Mouse (Mus musculus) G1E (cell line): ENCODE measurements around the gene Pik3ip1. TPM values are rescaled to one million over a fixed set of nuclear protein-coding genes. Genes with fewer than 3 reads are reported as not detected.

Source experiments
- ATAC-seq: 2 replicates; pipeline ENCODE4 v1.8.0; 2016; ENCODE audit warnings: mild to moderate bottlenecking; ENCODE audit not compliant: insufficient number of reproducible peaks, poor library complexity, low FRiP score, severe bottlenecking; ENCODE audit errors: extremely low read depth
- DNase-seq: peaks from one replicate; pipeline ENCODE4 v3.0.0; 2012; ENCODE audit warnings: low spot score
- H3K27me3 ChIP-seq: 2 replicates; pipeline ENCODE4 v1.6.1; 2012; ENCODE audit warnings: mild to moderate bottlenecking, low read length, inconsistent platforms; ENCODE audit not compliant: insufficient read depth
- H3K36me3 ChIP-seq: replicated peaks from 2 replicates; pipeline ENCODE3; 2012; ENCODE audit warnings: mild to moderate bottlenecking, inconsistent platforms
- H3K4me1 ChIP-seq: 2 replicates; pipeline ENCODE4 v1.6.1; 2012; ENCODE audit warnings: low read depth, low read length, inconsistent platforms, mixed read lengths; ENCODE audit not compliant: insufficient read depth
- H3K4me3 ChIP-seq: 2 replicates; pipeline ENCODE4 v1.5.1; 2012; ENCODE audit warnings: low read depth, mild to moderate bottlenecking, inconsistent platforms, low read length, moderate library complexity, mixed read lengths
- H3K9me3 ChIP-seq: replicated peaks from 2 replicates; pipeline ENCODE4 v1.6.1; 2012; ENCODE audit warnings: inconsistent platforms
- CTCF ChIP-seq: IDR thresholded peaks from 2 replicates; pipeline ENCODE4 v1.5.1; 2012; ENCODE audit warnings: low read depth, low read length, inconsistent platforms, mixed read lengths
- GATA1 ChIP-seq: IDR thresholded peaks from 2 replicates; pipeline ENCODE4 v1.6.1; 2012; ENCODE audit warnings: borderline replicate concordance, low read length, inconsistent platforms, mixed read lengths
- GATA2 ChIP-seq: IDR thresholded peaks from 2 replicates; pipeline ENCODE4 v1.6.1; 2012; ENCODE audit warnings: low read depth, low read length, inconsistent platforms, borderline replicate concordance
- POLR2AphosphoS5 ChIP-seq: IDR thresholded peaks from 2 replicates; pipeline ENCODE4 v1.6.1; 2012; ENCODE audit warnings: low read depth, low read length, inconsistent platforms; ENCODE audit not compliant: insufficient replicate concordance
- TAL1 ChIP-seq: conservative IDR thresholded peaks from 2 replicates; pipeline ENCODE4 v1.6.1; 2012; ENCODE audit warnings: low read depth, low read length, inconsistent platforms, mixed read lengths
- polyA plus RNA-seq: library from polyadenylated mRNA; stranded (reverse); fragments of >175 nt; gene quantifications from 2 replicates; pipeline ENCODE4 v1.2.3, GENCODE M21; 2012
- total RNA-seq, 2 experiments: library from RNA; stranded (forward) in 1 of 2; stranded (reverse) in 1 of 2; fragments of 200-1000 nt in 1 of 2; fragments of >200 nt in 1 of 2; fragmentation: Nextera tagmentation in 1 of 2; gene quantifications; 2 replicates each; pipeline ENCODE4 v1.2.3; 2014 to 2017

The Pik3ip1 gene
- total and polyA plus RNA-seq, 3 experiments, result 0.53 to 4.8 (median 2.2) TPM

GRCm38 (mm10) chr11:3301075-3301474 is 29.1 kb upstream of the Pik3ip1 start:
- ATAC-seq (no peak), DNase-seq (no peak)
- Histone ChIP-seq H3K27me3 (no peaks in the 10 kb centered on the region), H3K36me3 (peaks cover 99% of the 10 kb centered on the region), H3K4me1 (peaks cover 51% of the 10 kb centered on the region), H3K4me3 (no peak overlapping the region), H3K9me3 (no peaks in the 10 kb centered on the region)
- no peak for TF ChIP-seq TAL1

GRCm38 (mm10) chr11:3302385-3302784 is 27.8 kb upstream of the Pik3ip1 start:
- Histone ChIP-seq H3K4me1 (peaks cover 42% of the 10 kb centered on the region), H3K4me3 (no peak overlapping the region), H3K27me3 (no peaks in the 10 kb centered on the region), H3K36me3 (peaks cover 99% of the 10 kb centered on the region), H3K9me3 (no peaks in the 10 kb centered on the region)
- no peak for DNase-seq
- ATAC-seq, result no peak
- TF ChIP-seq CTCF (no peak), TAL1 (no peak), POLR2AphosphoS5 (no peak)

DNA sequence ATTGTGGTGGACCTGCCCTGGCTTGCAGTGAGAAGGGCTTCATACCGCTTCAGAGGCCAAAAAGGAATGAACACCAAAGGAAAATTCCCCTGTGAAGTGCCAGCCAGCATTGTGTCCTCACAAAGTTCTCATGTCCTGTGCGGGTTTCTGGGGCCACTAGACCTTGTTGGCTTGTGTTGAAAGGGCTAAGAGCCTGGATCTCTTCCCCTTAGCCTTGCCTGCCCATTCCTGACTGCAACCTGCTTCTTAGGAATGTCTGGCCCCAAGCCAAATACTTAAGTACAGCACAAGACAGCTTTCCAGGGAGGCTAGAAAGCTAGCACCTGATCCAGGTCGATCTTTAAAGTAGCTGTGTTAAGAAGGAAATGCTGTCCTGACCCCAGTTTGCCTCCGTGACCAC is 27.4 kb upstream of the Pik3ip1 start:
- Histone ChIP-seq H3K4me3 (no peak overlapping the region), H3K9me3 (no peaks in the 10 kb centered on the region), H3K27me3 (no peaks in the 10 kb centered on the region), H3K36me3 (peaks cover 99% of the 10 kb centered on the region), H3K4me1 (peaks cover 38% of the 10 kb centered on the region)
- no peak for ATAC-seq
- no peak for DNase-seq
- TF ChIP-seq TAL1, result no peak
- TF ChIP-seq POLR2AphosphoS5, result no peak
- TF ChIP-seq CTCF, result no peak
- no peak for TF ChIP-seq GATA1
- no peak for TF ChIP-seq GATA2

DNA sequence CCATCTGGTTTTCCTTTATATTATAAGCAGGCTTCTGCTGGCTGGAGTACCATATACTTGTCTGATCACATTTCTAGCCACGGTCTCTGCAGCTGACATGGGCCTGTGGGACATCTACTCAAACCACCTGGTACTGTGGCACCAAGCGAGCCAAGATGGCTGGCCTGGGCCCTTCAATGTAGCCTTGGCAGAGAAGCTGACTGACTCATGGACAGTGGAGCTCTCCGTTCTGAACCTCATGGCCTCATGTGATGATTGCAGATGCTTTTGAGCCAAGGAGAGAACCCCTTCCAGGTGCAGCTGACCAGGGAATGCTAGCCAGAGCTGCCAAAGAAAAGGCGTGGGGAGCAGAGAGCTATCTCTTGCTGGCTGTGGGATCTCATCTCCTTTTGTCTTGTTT is 24.4 kb upstream of the Pik3ip1 start:
- H3K4me1 ChIP-seq, result peaks cover 25% of the 10 kb centered on the region
- H3K27me3 ChIP-seq, result no peaks in the 10 kb centered on the region
- H3K4me3 ChIP-seq, result no peak overlapping the region
- ATAC-seq, result no peak
- H3K9me3 ChIP-seq, result no peaks in the 10 kb centered on the region
- no peak for TF ChIP-seq GATA2
- TF ChIP-seq GATA1, result no peak
- TF ChIP-seq POLR2AphosphoS5, result no peak
- no peak for TF ChIP-seq CTCF
- TF ChIP-seq TAL1, result no peak
- peaks cover 99% of the 10 kb centered on the region for H3K36me3 ChIP-seq
- DNase-seq, result no peak

DNA sequence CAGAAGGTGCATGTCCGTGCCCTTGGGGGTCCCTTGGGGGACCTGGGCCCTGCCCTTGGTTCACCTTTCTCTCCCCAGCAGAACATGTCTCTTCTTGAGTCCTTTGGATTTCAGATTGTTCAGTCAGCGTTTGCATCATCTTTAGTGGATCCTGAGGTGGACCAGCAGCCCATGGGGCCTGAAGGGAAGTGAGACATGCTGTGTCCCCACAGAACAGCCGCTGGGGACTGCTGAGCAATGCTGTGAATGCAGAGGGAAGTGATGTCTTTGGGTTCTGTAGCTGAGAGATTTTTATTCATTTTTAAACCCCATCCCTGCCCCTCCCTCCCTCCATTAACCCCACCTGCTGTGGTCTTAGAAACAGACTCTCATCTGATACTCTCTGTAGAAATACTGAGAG is 22.3 kb upstream of the Pik3ip1 start:
- Histone ChIP-seq H3K4me1 (peaks cover 33% of the 10 kb centered on the region), H3K4me3 (no peak overlapping the region), H3K9me3 (no peaks in the 10 kb centered on the region), H3K36me3 (peaks cover 99% of the 10 kb centered on the region), H3K27me3 (no peaks in the 10 kb centered on the region)
- ATAC-seq, result no peak
- no peak for DNase-seq
- no peak for TF ChIP-seq POLR2AphosphoS5
- TF ChIP-seq GATA2, result no peak
- no peak for TF ChIP-seq GATA1
- no peak for TF ChIP-seq CTCF

DNA sequence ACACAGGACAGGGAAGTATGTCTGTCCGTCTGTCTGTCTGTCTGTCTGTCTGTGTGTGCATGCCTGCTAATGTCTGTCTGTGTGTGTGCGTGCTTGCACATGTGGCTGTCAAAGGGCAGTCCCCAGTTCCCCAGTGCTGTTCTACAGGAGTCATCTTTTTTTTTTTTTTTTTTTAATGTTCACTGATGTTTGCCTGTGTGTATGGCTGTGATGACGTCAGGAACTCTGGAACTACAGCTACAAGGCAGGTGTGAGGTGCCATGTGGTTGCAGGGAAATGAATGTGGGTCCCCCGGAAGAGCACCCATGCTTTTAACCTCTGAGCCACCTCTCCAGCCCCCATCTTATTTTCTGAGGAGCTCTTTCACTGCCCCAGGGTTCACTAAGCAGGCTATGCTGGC is 20.3 kb upstream of the Pik3ip1 start:
- H3K36me3 ChIP-seq, result peaks cover 94% of the 10 kb centered on the region
- DNase-seq (no peak), ATAC-seq (no peak)
- TF ChIP-seq GATA1 (no peak), GATA2 (no peak), POLR2AphosphoS5 (no peak), CTCF (no peak), TAL1 (no peak)
- no peaks in the 10 kb centered on the region for H3K9me3 ChIP-seq
- H3K4me3 ChIP-seq, result no peak overlapping the region
- peaks cover 43% of the 10 kb centered on the region for H3K4me1 ChIP-seq
- H3K27me3 ChIP-seq, result no peaks in the 10 kb centered on the region

GRCm38 (mm10) chr11:3310789-3311585 is 19.2 kb upstream of the Pik3ip1 start:
- DNase-seq (no peak), ATAC-seq (no peak)
- Histone ChIP-seq H3K4me1 (peaks cover 40% of the 10 kb centered on the region), H3K4me3 (no peak overlapping the region), H3K36me3 (peaks cover 89% of the 10 kb centered on the region), H3K27me3 (no peaks in the 10 kb centered on the region), H3K9me3 (no peaks in the 10 kb centered on the region)
- TF ChIP-seq GATA1, result no peak
- TF ChIP-seq GATA2, result no peak
- no peak for TF ChIP-seq TAL1
- TF ChIP-seq POLR2AphosphoS5, result no peak
- no peak for TF ChIP-seq CTCF
